Mouse (Mus musculus) retina, adult 2 months (tissue): ENCODE data around the gene Usp45.

Experiments
- DNase-seq: peaks from one replicate; pipeline ENCODE4 v3.0.0-alpha.2; 2012; ENCODE audit warnings: low read depth, low spot score

Gene Usp45

DNA sequence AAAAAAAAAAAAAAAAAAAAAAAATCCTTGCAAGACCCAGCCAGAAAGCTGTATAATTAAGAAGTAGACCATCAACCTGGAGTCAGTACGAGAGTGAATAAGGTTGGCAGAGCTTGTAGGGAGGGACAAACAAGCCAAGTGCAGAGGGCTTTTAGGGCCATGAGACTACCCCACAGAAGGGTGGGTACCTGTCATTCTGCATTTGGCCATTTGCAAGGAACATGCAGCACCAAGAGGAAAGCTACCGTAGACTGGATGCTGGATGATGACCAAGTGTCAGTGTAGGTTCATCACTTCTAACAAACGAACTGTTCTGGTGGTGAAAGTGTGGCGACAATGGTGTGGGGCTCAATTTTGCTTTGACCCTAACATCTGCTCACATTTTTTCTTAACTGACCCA, 22.9 kb downstream of the Usp45 start:
- DNase-seq, result no peak

GRCm38 (mm10) chr4:21793631-21794030, 26.7 kb downstream of the Usp45 start:
- no peak for DNase-seq

- no peak for DNase-seq
Observed at GRCm38 (mm10) chr4:21801013-21801412, 34.1 kb downstream of the Usp45 start.

GRCm38 (mm10) chr4:21801620-21802019, 34.7 kb downstream of the Usp45 start:
- no peak for DNase-seq

DNA sequence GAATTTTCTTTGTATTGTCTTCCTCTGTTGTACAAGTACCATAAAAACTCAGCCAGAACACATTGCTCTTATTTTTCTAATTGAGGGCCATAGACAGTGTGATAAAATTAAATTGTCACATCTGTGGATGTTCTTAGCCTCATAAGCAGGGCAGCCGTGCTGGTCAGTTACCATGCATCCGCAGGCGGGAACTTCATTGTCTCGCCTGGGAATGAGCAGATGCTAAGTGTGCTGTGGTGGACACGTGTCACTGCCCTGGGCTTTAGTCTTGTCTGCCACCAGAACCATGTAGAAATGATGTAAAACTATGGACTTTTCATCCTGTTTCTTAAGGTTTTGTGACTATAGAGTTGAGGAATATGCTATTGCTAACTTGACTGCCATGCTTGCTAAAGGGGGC, 40.2 kb downstream of the Usp45 start:
- DNase-seq, result no peak

- DNase-seq, result no peak
Observed at GRCm38 (mm10) chr4:21810608-21811007, 43.7 kb downstream of the Usp45 start.

DNA sequence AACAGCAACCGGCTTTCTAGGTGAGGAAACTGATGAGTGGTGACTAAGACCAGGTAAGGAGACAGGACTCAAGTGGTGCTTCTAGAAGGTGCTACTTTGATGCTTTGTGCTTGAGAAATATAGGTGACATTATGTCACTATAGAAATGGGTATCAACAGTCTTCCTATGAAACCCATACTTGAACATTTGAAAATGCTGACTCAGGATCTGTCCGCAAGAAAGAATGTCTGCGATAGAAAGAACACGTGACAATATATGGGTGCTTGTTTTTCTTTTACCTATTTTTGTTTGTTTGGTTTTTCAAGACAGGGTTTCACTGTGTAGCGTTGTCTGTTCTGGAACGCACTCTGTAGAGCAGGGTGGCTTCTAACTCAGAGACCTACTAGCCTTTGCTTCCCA, 45.7 kb downstream of the Usp45 start:
- no peak for DNase-seq

- peak; percentile 32 for DNase-seq
Observed at GRCm38 (mm10) chr4:21814029-21814428, 47.1 kb downstream of the Usp45 start.

DNA sequence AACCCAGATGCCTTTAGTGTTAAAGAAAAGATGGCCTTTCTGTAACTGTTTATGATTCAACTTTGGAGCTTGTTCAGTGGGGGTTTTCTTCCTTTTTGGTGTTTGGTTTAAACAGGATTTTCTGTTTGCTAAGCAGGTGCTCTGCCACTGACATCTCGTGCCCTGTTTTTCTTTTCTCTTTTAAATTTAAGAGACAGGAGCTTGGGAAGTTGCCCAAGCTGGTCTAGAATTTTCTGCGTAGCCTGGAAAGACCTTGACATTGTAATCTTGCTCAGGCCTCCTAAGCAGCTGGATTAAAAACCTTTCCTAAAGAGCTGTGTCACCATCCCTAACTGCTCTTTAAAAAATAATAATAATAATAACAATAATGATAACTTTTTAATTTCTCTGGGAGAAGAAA, 59.7 kb downstream of the Usp45 start:
- no peak for DNase-seq

DNA sequence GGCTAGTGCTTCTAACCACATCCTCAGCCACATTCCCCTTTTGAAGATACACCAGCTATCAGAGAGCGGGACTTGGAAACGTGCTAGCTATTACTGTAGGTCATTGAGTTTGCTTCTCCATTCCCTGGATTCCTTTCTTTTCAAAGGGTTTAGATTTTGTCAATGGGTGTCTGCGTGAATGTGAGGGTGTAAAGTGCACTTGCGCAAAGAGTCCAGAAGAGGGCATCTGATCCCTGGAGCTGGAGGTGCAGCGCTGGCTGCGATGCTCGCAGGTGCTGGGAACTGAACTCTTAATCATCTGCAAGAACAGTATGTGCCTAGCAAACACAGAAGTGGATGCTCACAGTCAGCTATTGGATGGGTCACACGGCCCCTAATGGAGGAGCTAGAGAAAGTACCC, 65.9 kb downstream of the Usp45 start:
- DNase-seq, result no peak

- peak; percentile 95 for DNase-seq
Observed at GRCm38 (mm10) chr4:21847481-21848286, 80.7 kb downstream of the Usp45 start, which contains the start of gene Pnisr. Pnisr (plus strand) TSS chr4:21847583.

DNA sequence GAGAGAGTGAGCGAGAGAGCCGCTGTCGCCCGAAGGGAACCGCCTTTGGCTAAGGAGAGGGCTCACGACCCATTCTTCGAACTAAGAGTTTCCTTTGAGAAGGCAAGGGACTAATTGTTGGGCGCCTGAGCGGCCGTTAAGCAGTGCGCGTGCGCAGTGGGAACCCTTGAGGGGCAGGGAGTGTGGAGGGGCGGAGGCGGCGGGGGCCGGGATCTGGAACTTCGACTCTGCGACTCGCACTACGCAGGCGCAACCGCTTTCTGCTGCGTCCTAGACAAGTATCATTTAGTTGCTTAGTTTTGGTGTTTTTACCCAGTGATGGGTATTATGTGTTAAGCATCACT, 81.3 kb downstream of the Usp45 start:
- peak; percentile 78 for DNase-seq

- DNase-seq, result no peak
Observed at GRCm38 (mm10) chr4:21857481-21857880, 90.5 kb downstream of the Usp45 start.

- DNase-seq, result no peak
Observed at GRCm38 (mm10) chr4:21865226-21865625, 98.3 kb downstream of the Usp45 start.

GRCm38 (mm10) chr4:21878776-21879175, 111.8 kb downstream of the Usp45 start:
- no peak for DNase-seq

DNA sequence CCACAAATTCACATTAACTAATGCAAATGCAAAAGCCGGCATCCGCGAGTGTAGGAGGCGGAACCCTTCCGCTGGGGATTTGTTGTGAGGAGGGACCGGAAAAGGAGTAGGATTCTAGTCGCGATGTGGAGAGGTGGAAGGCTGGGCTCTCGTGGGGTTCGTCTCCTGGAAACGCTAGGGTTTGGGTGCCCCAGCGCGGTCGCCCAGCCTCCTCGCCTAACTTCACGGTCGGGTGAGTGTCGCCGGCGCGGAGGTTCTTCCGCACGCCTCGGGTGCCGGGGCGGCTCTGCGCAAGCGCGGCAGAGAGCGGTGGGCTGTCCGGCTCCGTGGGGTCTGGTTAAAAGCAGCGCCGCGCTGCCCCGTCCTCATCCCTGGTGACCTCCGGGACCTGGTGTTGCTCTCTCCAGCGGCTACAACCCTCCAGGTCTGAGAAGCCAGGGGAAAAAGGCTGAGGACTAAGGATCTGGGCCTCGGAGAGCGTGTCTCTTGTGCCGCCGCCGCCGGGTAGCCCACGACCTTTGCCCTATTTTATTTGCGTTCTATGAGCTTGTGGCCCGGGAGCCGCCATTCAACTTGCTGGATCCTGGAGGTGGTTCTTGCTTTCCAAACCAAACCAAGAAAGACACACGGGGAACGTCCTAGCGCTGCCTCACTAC, 112.7 kb downstream of the Usp45 start, which contains the start of gene Coq3:
Gene Coq3, plus strand, starts transcription at position 109 of the 656 bp plus-strand sequence.
- peak; percentile 65 for DNase-seq

DNA sequence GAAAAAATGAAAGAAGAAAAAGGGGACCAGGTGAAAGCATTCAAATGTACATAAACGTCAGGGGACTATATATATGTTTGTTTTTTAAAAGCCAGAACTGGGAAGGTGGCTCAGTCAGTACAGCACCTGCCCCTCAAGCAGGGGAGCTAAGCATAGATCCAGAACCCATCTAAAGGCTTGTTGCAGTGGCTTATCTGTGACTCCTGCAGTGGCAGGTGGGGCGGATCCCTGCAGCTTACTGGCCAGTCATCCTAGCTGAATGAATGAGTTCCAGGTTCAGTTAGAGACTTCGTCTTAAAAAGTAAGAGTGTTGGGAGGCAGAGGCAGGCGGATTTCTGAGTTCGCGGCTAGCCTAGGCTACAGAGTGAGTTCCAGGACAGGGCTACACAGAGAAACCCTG, 115.8 kb downstream of the Usp45 start:
- DNase-seq, result no peak

DNA sequence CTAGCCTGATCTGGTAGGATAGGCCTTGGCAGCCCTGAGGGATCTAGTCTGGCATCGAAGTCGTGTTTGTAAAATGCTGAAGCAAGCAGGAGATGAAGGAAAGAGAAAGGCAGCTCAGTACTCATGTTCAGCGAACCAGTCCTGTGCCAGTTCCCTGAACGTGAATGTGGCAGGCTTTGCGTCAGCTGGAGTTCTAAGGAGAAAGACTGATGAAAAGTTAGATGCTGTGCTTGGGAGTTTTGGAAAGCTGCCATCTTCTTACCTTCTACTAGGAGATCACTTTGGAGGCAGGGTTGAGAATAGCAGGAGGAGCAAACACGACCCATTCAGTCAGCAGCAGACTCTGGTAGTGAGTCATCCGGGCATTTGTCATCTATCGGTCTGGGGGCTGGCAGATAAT, 118.9 kb downstream of the Usp45 start:
- DNase-seq, result no peak
